Mouse (Mus musculus) limb, embryonic 14.5 days (tissue): ENCODE measurements around the gene Ndufs2. TPM values are rescaled to one million over a fixed set of nuclear protein-coding genes. Genes with fewer than 3 reads are reported as not detected.

Source experiments
- ATAC-seq: fragments of 200-750 bp; cut with Nextera tagmentation; 2 replicates; pipeline ENCODE4 v1.8.0; 2017; ENCODE audit warnings: low read depth, moderate number of reproducible peaks, moderate TSS enrichment; ENCODE audit not compliant: low FRiP score
- DNase-seq: peaks from one replicate; pipeline ENCODE4 v3.0.0-alpha.2; 2015; ENCODE audit warnings: low spot score
- H3K27ac ChIP-seq: fragments of 300-500 bp; sonication (generic); replicated peaks from 2 replicates; pipeline ENCODE4 v1.5.1; 2014; ENCODE audit warnings: low read depth, mild to moderate bottlenecking, low read length, moderate library complexity, mixed read lengths
- H3K27me3 ChIP-seq: fragments of 300-500 bp; sonication (generic); 2 replicates; pipeline ENCODE4 v1.6.1; 2014; ENCODE audit warnings: low read length, mixed read lengths; ENCODE audit not compliant: control insufficient read depth, insufficient read depth
- H3K36me3 ChIP-seq: fragments of 300-500 bp; sonication (generic); 2 replicates; pipeline ENCODE4 v1.6.1; 2014; ENCODE audit warnings: mild to moderate bottlenecking, low read length, moderate library complexity, mixed read lengths; ENCODE audit not compliant: control insufficient read depth, insufficient read depth
- H3K4me1 ChIP-seq: fragments of 300-500 bp; sonication (generic); 2 replicates; pipeline ENCODE4 v1.6.1; 2014; ENCODE audit warnings: antibody characterized with exemption, low read length, mixed read lengths; ENCODE audit not compliant: control insufficient read depth, insufficient read depth
- H3K4me2 ChIP-seq: fragments of 300-500 bp; sonication (generic); replicated peaks from 2 replicates; pipeline ENCODE4 v1.6.1; 2014; ENCODE audit warnings: low read depth, mild to moderate bottlenecking, low read length, moderate library complexity; ENCODE audit not compliant: severe bottlenecking
- H3K4me3 ChIP-seq: fragments of 300-500 bp; sonication (generic); replicated peaks from 2 replicates; pipeline ENCODE4 v1.5.1; 2014; ENCODE audit warnings: low read length
- H3K9ac ChIP-seq: fragments of 300-500 bp; sonication (generic); 2 replicates; pipeline ENCODE4 v1.6.1; 2014; ENCODE audit warnings: mild to moderate bottlenecking, low read depth, low read length, moderate library complexity; ENCODE audit not compliant: severe bottlenecking
- H3K9me3 ChIP-seq: fragments of 300-500 bp; sonication (generic); 2 replicates; pipeline ENCODE4 v1.6.1; 2016; ENCODE audit warnings: low read length; ENCODE audit not compliant: control insufficient read depth
- POLR2A ChIP-seq: fragments of 200-500 bp; IDR thresholded peaks from 2 replicates; pipeline ENCODE4 v1.8.0; 2012; ENCODE audit warnings: inconsistent platforms, mild to moderate bottlenecking, moderate library complexity, borderline replicate concordance; ENCODE audit not compliant: insufficient read depth, insufficient read length; ENCODE audit errors: extremely low read depth
- WGBS: fragments of 180-500 bp; shearing (Covaris S2); extraction: QIAGEN DNeasy Blood & Tissue Kit; methylation state at CpG from one replicate; pipeline ENCODE4 v1.1.7; 2014; 5-methylcytosine and 5-hydroxymethylcytosine counted together
- polyA plus RNA-seq, 2 experiments: library from polyadenylated mRNA; depleted of rRNA in 1 of 2; stranded (reverse) in 1 of 2; unstranded in 1 of 2; fragments of >200 nt; fragmentation: Nextera tagmentation in 1 of 2; extraction: Ambion mirVana in 1 of 2; gene quantifications; 2 replicates each; pipeline versions ENCODE4 v1.2.1 to v1.2.3; 2012 to 2014

The Ndufs2 gene
- polyA plus RNA-seq, 2 experiments: 151 to 216 TPM

DNA sequence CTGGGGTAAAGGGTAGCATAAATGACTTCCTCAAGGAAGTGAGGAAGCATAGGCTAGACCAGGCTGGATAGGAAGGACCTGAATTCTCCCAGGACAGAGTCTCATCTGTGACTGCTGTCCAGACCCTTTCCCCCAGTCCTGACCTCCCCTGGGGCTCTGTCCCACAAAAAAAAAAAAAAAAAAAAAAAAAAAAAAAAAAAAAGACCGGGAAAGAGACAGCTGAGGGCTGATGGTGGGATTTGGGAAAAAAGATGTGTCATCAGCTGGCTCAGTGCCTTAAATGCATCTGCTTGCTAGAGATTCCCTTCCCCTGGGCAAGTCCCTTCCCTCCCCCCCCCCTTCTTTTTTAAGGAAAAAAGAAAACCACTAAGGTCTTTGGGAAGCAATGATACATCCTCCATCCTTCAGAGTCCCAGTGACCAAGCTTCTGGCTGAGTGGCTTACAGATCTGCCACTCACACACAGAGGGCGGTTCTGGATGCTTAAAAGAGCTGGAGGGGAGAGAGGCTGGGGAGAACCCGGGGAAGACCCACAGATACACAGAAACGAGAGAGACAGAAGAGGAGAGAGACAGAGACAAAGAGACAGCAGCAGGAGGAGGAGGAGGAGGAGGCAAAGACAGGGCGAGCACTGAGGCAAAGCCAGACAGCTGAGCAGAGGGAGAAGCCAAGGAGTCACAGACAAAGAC lies 1.1 kb downstream of the Ndufs2 start, which contains the start of gene Adamts4:
Gene Adamts4, plus strand, starts transcription at position 509 of the 688 bp plus-strand sequence.
- H3K4me1 ChIP-seq: peaks cover 45% of the 10 kb centered on the region
- WGBS: 20% methylated on average over 5 of the region's 5 CpGs

DNA sequence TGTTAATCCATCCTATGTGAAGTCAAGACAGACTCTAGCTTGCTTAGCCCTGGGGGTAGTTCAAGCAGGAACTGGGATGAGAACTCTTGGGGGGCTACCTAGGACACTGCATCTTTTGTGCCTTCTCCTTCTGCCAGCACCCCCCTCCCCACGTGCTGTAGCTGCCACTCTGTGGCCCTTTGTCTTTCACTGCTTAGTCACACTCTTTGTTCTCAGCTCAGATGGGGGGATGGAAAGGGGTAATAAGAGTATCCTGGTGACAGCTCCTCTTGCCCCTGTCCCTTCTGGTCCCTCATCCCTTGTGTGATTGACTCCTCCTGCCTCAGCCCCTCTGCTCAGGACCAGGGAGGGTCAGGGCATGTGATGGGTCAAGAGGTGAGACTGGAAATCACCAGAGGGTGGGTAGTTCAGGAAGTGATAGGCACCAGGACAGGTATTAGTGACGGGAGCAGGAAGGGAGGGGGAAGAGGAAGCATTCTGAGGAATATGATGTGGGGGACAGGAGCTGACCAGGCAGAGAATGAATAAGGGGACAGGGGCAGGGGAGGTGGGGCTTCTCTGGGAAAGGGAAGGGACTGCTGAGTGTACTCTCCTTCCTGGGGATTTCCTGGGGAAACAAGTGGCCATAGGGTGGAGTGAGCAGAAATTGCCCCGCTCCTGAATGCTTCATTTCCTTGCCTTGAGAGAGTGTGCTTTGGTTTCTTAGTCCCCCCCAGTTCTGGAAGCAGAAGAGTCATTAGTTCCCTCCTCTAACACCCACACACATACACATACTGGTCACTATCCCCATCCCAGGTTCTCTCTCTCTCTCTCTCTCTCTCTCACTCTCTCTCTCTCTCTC lies 2.6 kb downstream of the Ndufs2 start:
- H3K9ac ChIP-seq: no peak overlapping the region
- WGBS: 64% methylated on average over 3 of the region's 3 CpGs
- TF ChIP-seq POLR2A: no peak
- H3K4me3 ChIP-seq: no peak overlapping the region
- no peak overlapping the region for H3K4me2 ChIP-seq
- DNase-seq: no peak
- H3K9me3 ChIP-seq: no peaks in the 10 kb centered on the region
- H3K36me3 ChIP-seq: peaks cover 17% of the 10 kb centered on the region
- ATAC-seq: no peak
- H3K27ac ChIP-seq: peak overlapping the region; percentile 69
- peaks cover 45% of the 10 kb centered on the region for H3K4me1 ChIP-seq
- H3K27me3 ChIP-seq: no peaks in the 10 kb centered on the region

More for the DNA sequence above, 1.1 kb downstream of the Ndufs2 start, which contains the start of gene Adamts4:
- peak within 1 kb of the TSS; percentile 94 for H3K27ac ChIP-seq
- H3K27me3 ChIP-seq: no peaks in the 10 kb centered on the region
- no peak for ATAC-seq
- H3K4me2 ChIP-seq: peak within 1 kb of the TSS; percentile 70
- no peaks in the 10 kb centered on the region for H3K9me3 ChIP-seq
- H3K36me3 ChIP-seq: peaks cover 14% of the 10 kb centered on the region
- peak; percentile 82 for DNase-seq
- TF ChIP-seq POLR2A: no peak
- H3K9ac ChIP-seq: peak within 1 kb of the TSS; percentile 52
- H3K4me3 ChIP-seq: peak within 1 kb of the TSS; percentile 39

DNA sequence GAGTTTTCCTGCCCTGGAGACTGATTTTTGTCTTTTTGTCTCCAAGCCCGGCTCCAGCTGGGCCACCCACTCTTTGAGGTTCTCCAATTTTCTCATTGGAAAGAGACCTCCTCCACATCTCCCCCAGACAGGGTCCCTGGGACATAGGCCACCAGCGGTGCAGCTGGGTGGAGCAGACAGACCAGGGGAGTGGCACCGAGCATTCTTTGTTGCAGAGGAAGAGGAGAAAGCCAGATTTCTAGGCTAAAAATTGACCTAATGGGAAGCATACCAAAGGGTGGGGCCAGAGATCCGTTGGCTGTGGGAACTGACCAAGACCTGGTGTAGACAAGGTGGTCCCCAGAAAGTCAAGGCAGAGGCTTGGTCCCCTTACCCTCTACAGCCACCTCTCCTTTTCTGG lies 3.3 kb downstream of the Ndufs2 start:
- Histone ChIP-seq H3K27me3 (no peaks in the 10 kb centered on the region), H3K9me3 (no peaks in the 10 kb centered on the region), H3K4me3 (peak overlapping the region; percentile 71; the same call in 1 of the 2 replicates), H3K9ac (no peak overlapping the region), H3K27ac (peak overlapping the region; percentile 69), H3K4me1 (peaks cover 45% of the 10 kb centered on the region), H3K4me2 (peak overlapping the region; percentile 50), H3K36me3 (peaks cover 23% of the 10 kb centered on the region)
- DNase-seq (no peak), ATAC-seq (no peak)
- 23% methylated on average over 4 of the region's 4 CpGs for WGBS
- TF ChIP-seq POLR2A: no peak

DNA sequence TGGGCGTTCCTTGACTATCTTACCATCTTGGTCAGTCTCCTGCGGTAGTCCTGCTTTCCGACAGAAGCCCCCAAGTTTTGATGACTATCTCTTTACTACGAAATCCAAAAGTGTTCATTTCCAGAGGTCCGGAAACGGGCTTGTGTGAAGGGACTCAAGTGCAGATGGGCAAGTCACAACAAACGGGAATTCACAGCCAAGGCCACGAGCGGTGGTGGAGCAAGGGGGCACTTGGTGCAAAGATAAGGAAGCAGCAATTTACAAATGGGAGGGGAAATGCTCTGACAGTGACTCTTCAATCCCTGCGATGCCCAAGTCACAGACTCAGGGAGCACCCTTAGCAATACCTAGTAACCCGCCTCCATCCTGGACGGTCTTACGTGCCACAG lies 3.7 kb downstream of the Ndufs2 start:
- H3K9me3 ChIP-seq: no peaks in the 10 kb centered on the region
- H3K27me3 ChIP-seq: no peaks in the 10 kb centered on the region
- no peak for ATAC-seq
- H3K4me3 ChIP-seq: peak overlapping the region; percentile 71
- peak overlapping the region; percentile 69 for H3K27ac ChIP-seq
- DNase-seq: no peak
- WGBS: 13% methylated on average over 13 of the region's 13 CpGs
- peaks cover 42% of the 10 kb centered on the region for H3K4me1 ChIP-seq
- H3K36me3 ChIP-seq: peaks cover 28% of the 10 kb centered on the region
- peak overlapping the region; percentile 50 for H3K4me2 ChIP-seq
- TF ChIP-seq POLR2A: no peak
- peak overlapping the region; percentile 38; the same call in 1 of the 2 replicates for H3K9ac ChIP-seq

DNA sequence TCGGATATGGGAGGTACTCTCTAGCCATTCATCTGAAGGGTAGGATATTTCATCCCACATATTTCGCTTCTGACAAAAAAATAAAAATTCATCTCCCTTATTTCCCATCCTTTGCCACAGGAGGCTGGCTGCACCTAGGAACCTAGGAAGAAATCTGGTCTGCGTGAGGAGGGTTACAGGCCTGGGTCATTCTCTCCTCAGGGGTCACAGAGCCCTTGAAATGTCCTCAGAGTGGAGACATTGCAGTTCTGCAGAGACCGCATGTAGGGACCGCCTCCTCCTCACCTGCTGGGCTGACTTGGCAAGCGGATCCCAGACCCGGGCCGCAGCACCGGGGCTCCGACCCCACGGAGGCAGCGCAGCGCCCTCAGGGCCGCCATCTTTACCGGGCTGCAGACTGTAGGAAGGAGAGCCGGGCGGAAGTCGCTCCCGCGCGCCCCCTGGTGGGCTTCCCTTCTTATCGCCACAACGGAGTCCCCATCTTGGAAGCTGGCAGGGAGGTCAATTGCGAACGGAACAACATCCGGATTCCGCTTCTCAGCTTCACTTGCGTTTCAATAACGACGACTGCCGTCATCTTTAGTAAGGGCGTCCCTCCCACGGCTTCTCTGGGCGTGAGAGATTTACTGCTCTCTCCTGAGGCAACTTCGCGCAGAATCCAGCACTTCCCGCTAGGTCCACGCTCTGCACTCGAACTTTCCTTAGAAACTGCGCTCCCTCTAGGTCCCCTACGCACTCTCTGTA lies 4.3 kb downstream of the Ndufs2 start:
- Histone ChIP-seq H3K9ac (peak overlapping the region; percentile 83), H3K27me3 (no peaks in the 10 kb centered on the region), H3K36me3 (peaks cover 33% of the 10 kb centered on the region), H3K27ac (peak overlapping the region; percentile 69), H3K4me2 (peak overlapping the region; percentile 80), H3K9me3 (no peaks in the 10 kb centered on the region), H3K4me1 (peaks cover 39% of the 10 kb centered on the region), H3K4me3 (peak overlapping the region; percentile 71)
- TF ChIP-seq POLR2A: peak; percentile 94
- WGBS: under 1% methylated on average over 41 of the region's 41 CpGs
- peak; percentile 100 for DNase-seq
- ATAC-seq: peak; percentile 92
